Mouse (Mus musculus) mesoderm, embryonic 11.5 days (tissue): ENCODE measurements around the gene Thap4.

ENCODE experiments used
- DNase-seq: peaks from one replicate; pipeline ENCODE4 v3.0.0-alpha.2; 2012; ENCODE audit warnings: low read depth, low spot score

The Thap4 gene

GRCm38 (mm10) chr1:93746179-93746578, 8.5 kb downstream of the Thap4 start:
- no peak for DNase-seq

GRCm38 (mm10) chr1:93742910-93743309, 11.8 kb downstream of the Thap4 start:
- no peak for DNase-seq

- no peak for DNase-seq
These were observed 12.7 kb downstream of the Thap4 start for GRCm38 (mm10) chr1:93741987-93742386.

GRCm38 (mm10) chr1:93740671-93741070, 14.0 kb downstream of the Thap4 start:
- no peak for DNase-seq

- no peak for DNase-seq
These were observed 17.0 kb downstream of the Thap4 start for GRCm38 (mm10) chr1:93737711-93738110.

GRCm38 (mm10) chr1:93735859-93736258, 18.8 kb downstream of the Thap4 start:
- DNase-seq: no peak

GRCm38 (mm10) chr1:93731880-93732281, 22.8 kb downstream of the Thap4 start:
- DNase-seq: peak; percentile 6

- DNase-seq: no peak
These were observed 23.6 kb downstream of the Thap4 start for GRCm38 (mm10) chr1:93731103-93731502.

- DNase-seq: peak; percentile 41
These were observed 27.7 kb downstream of the Thap4 start for GRCm38 (mm10) chr1:93726974-93727373.

GRCm38 (mm10) chr1:93726116-93726515, 28.5 kb downstream of the Thap4 start:
- no peak for DNase-seq

- no peak for DNase-seq
These were observed 29.0 kb downstream of the Thap4 start for GRCm38 (mm10) chr1:93725665-93726064.

- DNase-seq: no peak
These were observed 30.0 kb downstream of the Thap4 start for GRCm38 (mm10) chr1:93724623-93725022.

GRCm38 (mm10) chr1:93721557-93721956, 33.1 kb downstream of the Thap4 start:
- no peak for DNase-seq

- no peak for DNase-seq
These were observed 38.5 kb downstream of the Thap4 start for GRCm38 (mm10) chr1:93716166-93716565.

- DNase-seq: no peak
These were observed 49.3 kb downstream of the Thap4 start for GRCm38 (mm10) chr1:93705389-93705788.

- DNase-seq: no peak
These were observed 50.3 kb downstream of the Thap4 start for GRCm38 (mm10) chr1:93704341-93704740.

GRCm38 (mm10) chr1:93703472-93704048, 51.1 kb downstream of the Thap4 start:
- no peak for DNase-seq

GRCm38 (mm10) chr1:93702106-93702505, 52.6 kb downstream of the Thap4 start:
- no peak for DNase-seq

- DNase-seq: no peak
These were observed 55.5 kb downstream of the Thap4 start for GRCm38 (mm10) chr1:93699159-93699558.

- DNase-seq: no peak
These were observed 57.3 kb downstream of the Thap4 start for GRCm38 (mm10) chr1:93697317-93697716.

- no peak for DNase-seq
These were observed 59.7 kb downstream of the Thap4 start for GRCm38 (mm10) chr1:93694966-93695365.

GRCm38 (mm10) chr1:93693943-93694342, 60.7 kb downstream of the Thap4 start:
- DNase-seq: no peak

GRCm38 (mm10) chr1:93693502-93693901, 61.2 kb downstream of the Thap4 start:
- DNase-seq: no peak

- DNase-seq: no peak
These were observed 61.9 kb downstream of the Thap4 start for GRCm38 (mm10) chr1:93692773-93693172.
